Mouse (Mus musculus): ENCODE measurements around the gene Gm14525.
"Not testable (repeated sequence)": the region's sequence is repeated elsewhere in the genome, so short reads cannot be mapped to it uniquely, and the experiment has no call there.

Gm14525 gene

GRCm38 (mm10) chrX:26702538-26702937 lies at the start of gene Gm14525:
Gene Gm14525 (minus strand): TSS chrX:26702638.
- in situ Hi-C loops (cut with MboI; ENCODE audit: unreplicated experiment in 2 of 2): not testable (repeated sequence)
